Mouse (Mus musculus) limb, embryonic 14.5 days (tissue): ENCODE measurements around the gene Gm20481. TPM values are rescaled to one million over a fixed set of nuclear protein-coding genes. Genes with fewer than 3 reads are reported as not detected.

Source experiments
- ATAC-seq: fragments of 200-750 bp; cut with Nextera tagmentation; 2 replicates; pipeline ENCODE4 v1.8.0; 2017; ENCODE audit warnings: low read depth, moderate number of reproducible peaks, moderate TSS enrichment; ENCODE audit not compliant: low FRiP score
- DNase-seq: peaks from one replicate; pipeline ENCODE4 v3.0.0-alpha.2; 2015; ENCODE audit warnings: low spot score
- H3K27ac ChIP-seq: fragments of 300-500 bp; sonication (generic); replicated peaks from 2 replicates; pipeline ENCODE4 v1.5.1; 2014; ENCODE audit warnings: low read depth, mild to moderate bottlenecking, low read length, moderate library complexity, mixed read lengths
- H3K27me3 ChIP-seq: fragments of 300-500 bp; sonication (generic); 2 replicates; pipeline ENCODE4 v1.6.1; 2014; ENCODE audit warnings: low read length, mixed read lengths; ENCODE audit not compliant: control insufficient read depth, insufficient read depth
- H3K36me3 ChIP-seq: fragments of 300-500 bp; sonication (generic); 2 replicates; pipeline ENCODE4 v1.6.1; 2014; ENCODE audit warnings: mild to moderate bottlenecking, low read length, moderate library complexity, mixed read lengths; ENCODE audit not compliant: control insufficient read depth, insufficient read depth
- H3K4me1 ChIP-seq: fragments of 300-500 bp; sonication (generic); 2 replicates; pipeline ENCODE4 v1.6.1; 2014; ENCODE audit warnings: antibody characterized with exemption, low read length, mixed read lengths; ENCODE audit not compliant: control insufficient read depth, insufficient read depth
- H3K4me2 ChIP-seq: fragments of 300-500 bp; sonication (generic); replicated peaks from 2 replicates; pipeline ENCODE4 v1.6.1; 2014; ENCODE audit warnings: low read depth, mild to moderate bottlenecking, low read length, moderate library complexity; ENCODE audit not compliant: severe bottlenecking
- H3K4me3 ChIP-seq: fragments of 300-500 bp; sonication (generic); replicated peaks from 2 replicates; pipeline ENCODE4 v1.5.1; 2014; ENCODE audit warnings: low read length
- H3K9ac ChIP-seq: fragments of 300-500 bp; sonication (generic); 2 replicates; pipeline ENCODE4 v1.6.1; 2014; ENCODE audit warnings: mild to moderate bottlenecking, low read depth, low read length, moderate library complexity; ENCODE audit not compliant: severe bottlenecking
- H3K9me3 ChIP-seq: fragments of 300-500 bp; sonication (generic); 2 replicates; pipeline ENCODE4 v1.6.1; 2016; ENCODE audit warnings: low read length; ENCODE audit not compliant: control insufficient read depth
- POLR2A ChIP-seq: fragments of 200-500 bp; IDR thresholded peaks from 2 replicates; pipeline ENCODE4 v1.8.0; 2012; ENCODE audit warnings: inconsistent platforms, mild to moderate bottlenecking, moderate library complexity, borderline replicate concordance; ENCODE audit not compliant: insufficient read depth, insufficient read length; ENCODE audit errors: extremely low read depth
- WGBS: fragments of 180-500 bp; shearing (Covaris S2); extraction: QIAGEN DNeasy Blood & Tissue Kit; methylation state at CpG from one replicate; pipeline ENCODE4 v1.1.7; 2014; 5-methylcytosine and 5-hydroxymethylcytosine counted together
- polyA plus RNA-seq, 2 experiments: library from polyadenylated mRNA; depleted of rRNA in 1 of 2; stranded (reverse) in 1 of 2; unstranded in 1 of 2; fragments of >200 nt; fragmentation: Nextera tagmentation in 1 of 2; extraction: Ambion mirVana in 1 of 2; gene quantifications; 2 replicates each; pipeline versions ENCODE4 v1.2.1 to v1.2.3; 2012 to 2014

Gm20481 gene
- polyA plus RNA-seq, 2 experiments = not detected

DNA sequence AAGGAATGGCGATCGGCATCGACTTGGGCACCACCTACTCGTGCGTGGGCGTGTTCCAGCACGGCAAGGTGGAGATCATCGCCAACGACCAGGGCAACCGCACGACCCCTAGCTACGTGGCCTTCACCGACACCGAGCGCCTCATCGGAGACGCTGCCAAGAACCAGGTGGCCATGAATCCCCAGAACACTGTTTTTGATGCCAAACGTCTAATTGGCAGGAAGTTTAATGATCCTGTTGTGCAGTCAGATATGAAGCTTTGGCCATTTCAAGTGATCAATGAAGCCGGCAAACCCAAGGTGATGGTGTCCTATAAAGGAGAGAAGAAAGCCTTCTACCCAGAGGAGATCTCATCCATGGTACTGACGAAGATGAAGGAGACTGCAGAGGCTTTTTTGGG lies 7.3 kb downstream of the Gm20481 start:
- H3K4me1 ChIP-seq = peaks cover 10% of the 10 kb centered on the region
- no peak overlapping the region for H3K4me3 ChIP-seq
- no peak for ATAC-seq
- WGBS = 93% methylated on average over 20 of the region's 20 CpGs
- no peak for DNase-seq
- no peaks in the 10 kb centered on the region for H3K27me3 ChIP-seq
- H3K4me2 ChIP-seq = no peak overlapping the region
- no peaks in the 10 kb centered on the region for H3K36me3 ChIP-seq
- H3K9me3 ChIP-seq = no peaks in the 10 kb centered on the region
- no peak overlapping the region for H3K27ac ChIP-seq
- no peak for TF ChIP-seq POLR2A
- no peak overlapping the region for H3K9ac ChIP-seq

DNA sequence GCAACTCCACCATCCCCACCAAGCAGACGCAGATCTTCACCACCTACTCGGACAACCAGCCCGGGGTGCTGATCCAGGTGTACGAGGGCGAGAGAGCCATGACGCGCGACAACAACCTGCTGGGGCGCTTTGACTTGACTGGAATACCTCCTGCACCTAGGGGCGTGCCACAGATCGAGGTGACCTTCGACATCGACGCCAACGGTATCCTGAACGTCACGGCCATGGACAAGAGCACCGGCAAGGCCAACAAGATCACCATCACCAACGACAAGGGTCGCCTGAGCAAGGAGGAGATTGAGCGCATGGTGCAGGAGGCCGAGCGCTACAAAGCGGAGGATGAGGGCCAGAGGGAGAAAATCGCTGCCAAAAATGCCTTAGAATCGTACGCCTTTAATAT lies 8.5 kb downstream of the Gm20481 start:
- H3K27ac ChIP-seq = no peak overlapping the region
- no peak overlapping the region for H3K4me2 ChIP-seq
- WGBS = 90% methylated on average over 27 of the region's 27 CpGs
- no peaks in the 10 kb centered on the region for H3K27me3 ChIP-seq
- H3K4me3 ChIP-seq = no peak overlapping the region
- ATAC-seq = no peak
- H3K9ac ChIP-seq = no peak overlapping the region
- H3K36me3 ChIP-seq = no peaks in the 10 kb centered on the region
- no peak for TF ChIP-seq POLR2A
- no peaks in the 10 kb centered on the region for H3K9me3 ChIP-seq
- H3K4me1 ChIP-seq = peaks cover 8% of the 10 kb centered on the region
- no peak for DNase-seq

DNA sequence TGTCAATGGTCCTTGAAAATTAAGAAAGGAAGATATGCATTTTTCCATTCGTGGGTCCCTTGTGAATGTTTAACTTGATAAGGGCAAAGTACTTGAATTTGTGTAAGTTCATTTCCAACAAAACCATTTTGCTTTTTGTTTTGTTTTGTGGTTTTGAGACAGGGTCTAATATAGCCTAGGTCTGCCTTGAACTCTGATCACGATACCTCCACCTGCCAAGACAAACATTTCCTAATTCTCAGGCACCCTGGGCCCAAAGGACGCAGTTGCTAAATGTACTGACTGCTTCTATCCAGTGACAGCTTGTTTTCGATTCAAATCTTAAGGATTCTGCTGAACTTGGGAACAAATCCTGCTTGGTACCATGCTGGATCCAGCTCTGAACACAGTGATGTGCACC lies 9.9 kb downstream of the Gm20481 start:
- WGBS = 88% methylated on average over 4 of the region's 4 CpGs
- H3K27ac ChIP-seq = no peak overlapping the region
- DNase-seq (no peak), ATAC-seq (no peak)
- H3K27me3 ChIP-seq = no peaks in the 10 kb centered on the region
- no peak overlapping the region for H3K9ac ChIP-seq
- H3K9me3 ChIP-seq = no peaks in the 10 kb centered on the region
- H3K4me2 ChIP-seq = no peak overlapping the region
- H3K4me1 ChIP-seq = peaks cover 8% of the 10 kb centered on the region
- no peak overlapping the region for H3K4me3 ChIP-seq
- no peak for TF ChIP-seq POLR2A
- no peaks in the 10 kb centered on the region for H3K36me3 ChIP-seq

- Histone ChIP-seq H3K27me3 (no peaks in the 10 kb centered on the region), H3K4me1 (peaks cover 8% of the 10 kb centered on the region), H3K36me3 (peaks cover 9% of the 10 kb centered on the region), H3K9ac (peak overlapping the region; percentile 91), H3K9me3 (no peaks in the 10 kb centered on the region), H3K27ac (peak overlapping the region; percentile 98; the same call in 1 of the 2 replicates), H3K4me2 (peak overlapping the region; percentile 66), H3K4me3 (peak overlapping the region; percentile 86)
- DNase-seq (peak; percentile 75), ATAC-seq (no peak)
- 16% methylated on average over 2 of the region's 2 CpGs for WGBS
- no peak for TF ChIP-seq POLR2A
Observed at GRCm38 (mm10) chr17:34980655-34981054, 10.9 kb downstream of the Gm20481 start.

DNA sequence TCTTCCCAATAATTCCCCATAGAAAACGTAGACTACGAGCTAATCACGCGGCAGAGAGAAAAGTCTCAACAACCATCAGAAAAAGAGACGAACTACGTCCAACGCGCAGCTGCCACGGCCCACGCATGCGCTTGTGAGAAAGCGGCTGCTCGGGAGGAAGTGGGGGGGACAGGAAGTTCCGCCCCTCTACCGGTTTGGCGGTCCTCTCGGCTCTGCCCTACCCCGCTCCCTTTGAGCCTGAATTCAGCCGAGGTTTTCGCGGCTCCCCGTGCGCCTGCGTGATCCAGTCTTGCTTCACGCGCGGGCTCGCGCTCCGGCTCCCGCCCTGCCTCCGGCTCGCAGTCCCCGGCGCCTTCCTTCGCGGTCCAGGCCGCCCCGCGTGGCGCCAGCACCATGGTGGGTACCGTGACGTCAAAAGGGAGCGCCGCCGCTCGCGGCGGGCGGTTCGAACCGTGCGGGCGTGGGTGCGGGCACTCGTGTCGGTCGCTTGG lies 12.0 kb downstream of the Gm20481 start, which contains the start of gene Lsm2:
TSS of gene Lsm2 (plus strand) at position 173 of the 491 bp plus-strand sequence.
- Histone ChIP-seq H3K4me3 (peak within 1 kb of the TSS; percentile 86), H3K27ac (peak within 1 kb of the TSS; percentile 98), H3K9me3 (no peaks in the 10 kb centered on the region), H3K27me3 (no peaks in the 10 kb centered on the region), H3K4me1 (peaks cover 8% of the 10 kb centered on the region), H3K4me2 (peak within 1 kb of the TSS; percentile 66), H3K9ac (peak within 1 kb of the TSS; percentile 91), H3K36me3 (peaks cover 20% of the 10 kb centered on the region)
- DNase-seq (peak; percentile 94), ATAC-seq (peak; percentile 96)
- TF ChIP-seq POLR2A = peak; percentile 25; the same call in 1 of the 2 replicates
- under 1% methylated on average over 58 of the region's 58 CpGs for WGBS
